Mouse (Mus musculus): ENCODE results near the gene Smim20. TPM values are rescaled to one million over a fixed set of nuclear protein-coding genes. Genes with fewer than 3 reads are reported as not detected.

Smim20 gene
- polyA plus RNA-seq, 1 experiment from 2014 or later = 30.9 TPM

DNA sequence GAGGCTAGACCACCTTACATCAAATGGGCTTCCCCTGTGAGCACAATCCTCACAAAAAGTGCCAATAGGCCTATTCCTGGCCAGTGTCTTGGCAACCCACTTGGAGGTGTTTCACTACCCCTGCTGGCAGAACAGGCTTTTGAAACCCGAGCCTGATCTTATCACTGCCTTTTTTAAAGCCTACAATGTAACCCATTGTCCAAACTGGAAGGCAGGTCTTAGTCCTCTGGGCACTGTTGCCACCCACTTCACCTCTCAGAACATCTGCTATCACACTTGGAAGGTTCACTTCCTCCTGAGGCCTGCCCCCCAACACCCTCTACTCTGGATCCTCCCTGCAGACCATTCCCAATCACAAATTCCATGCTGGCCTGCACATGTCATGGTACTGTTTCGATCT is 25.8 kb upstream of the Smim20 start:
- WGBS (ENCODE audit: insufficient replicate concordance) = 42% methylated on average over 2 of the region's 2 CpGs
- no peak overlapping the region for H3K4me2 ChIP-seq (ENCODE audit: low read depth, low read length)
- H3K36me3 ChIP-seq (ENCODE audit: control insufficient read depth, insufficient read depth) = no peaks in the 10 kb centered on the region
- H3K27ac ChIP-seq (ENCODE audit: low read length) = no peak overlapping the region
- no peaks in the 10 kb centered on the region for H3K27me3 ChIP-seq (ENCODE audit: control insufficient read depth, insufficient read depth, low read depth, low read length)
- no peaks in the 10 kb centered on the region for H3K9me3 ChIP-seq (replicated peaks; ENCODE audit: control insufficient read depth, low read length)
- H3K4me3 ChIP-seq (ENCODE audit: low read depth, low read length) = no peak overlapping the region
- H3K9ac ChIP-seq (ENCODE audit: low read depth, low read length) = no peak overlapping the region
- no peaks in the 10 kb centered on the region for H3K4me1 ChIP-seq (ENCODE audit: control insufficient read depth, low read depth, low read length)
- ATAC-seq (ENCODE audit: low read depth) = no peak

DNA sequence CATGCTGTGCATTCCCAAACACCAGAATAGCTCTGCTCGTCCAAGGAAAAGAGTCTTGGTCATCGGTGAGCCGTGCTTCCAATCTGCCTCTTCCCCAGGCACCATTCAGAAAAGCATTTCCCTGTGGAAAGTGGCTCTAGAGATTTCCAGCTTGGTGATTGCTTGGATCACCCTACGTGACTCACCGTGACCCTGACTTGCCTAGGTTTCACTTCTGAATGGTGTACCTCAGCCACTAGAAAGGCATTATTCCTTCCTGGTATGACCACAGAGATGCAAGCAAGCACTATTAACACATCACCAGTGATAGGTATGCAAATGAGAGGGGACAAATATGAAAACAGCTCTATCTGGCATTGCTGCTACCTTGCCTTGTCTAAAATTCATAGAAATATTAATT is 24.9 kb upstream of the Smim20 start:
- 68% methylated on average over 5 of the region's 5 CpGs for WGBS (ENCODE audit: insufficient replicate concordance)
- H3K9ac ChIP-seq (ENCODE audit: low read depth, low read length) = no peak overlapping the region
- no peak overlapping the region for H3K4me2 ChIP-seq (ENCODE audit: low read depth, low read length)
- H3K27ac ChIP-seq (ENCODE audit: low read length) = no peak overlapping the region
- H3K9me3 ChIP-seq (replicated peaks; ENCODE audit: control insufficient read depth, low read length) = no peaks in the 10 kb centered on the region
- H3K27me3 ChIP-seq (ENCODE audit: control insufficient read depth, insufficient read depth, low read depth, low read length) = no peaks in the 10 kb centered on the region
- H3K4me1 ChIP-seq (ENCODE audit: control insufficient read depth, low read depth, low read length) = no peaks in the 10 kb centered on the region
- no peak overlapping the region for H3K4me3 ChIP-seq (ENCODE audit: low read depth, low read length)
- ATAC-seq (ENCODE audit: low read depth) = no peak
- no peaks in the 10 kb centered on the region for H3K36me3 ChIP-seq (ENCODE audit: control insufficient read depth, insufficient read depth)

DNA sequence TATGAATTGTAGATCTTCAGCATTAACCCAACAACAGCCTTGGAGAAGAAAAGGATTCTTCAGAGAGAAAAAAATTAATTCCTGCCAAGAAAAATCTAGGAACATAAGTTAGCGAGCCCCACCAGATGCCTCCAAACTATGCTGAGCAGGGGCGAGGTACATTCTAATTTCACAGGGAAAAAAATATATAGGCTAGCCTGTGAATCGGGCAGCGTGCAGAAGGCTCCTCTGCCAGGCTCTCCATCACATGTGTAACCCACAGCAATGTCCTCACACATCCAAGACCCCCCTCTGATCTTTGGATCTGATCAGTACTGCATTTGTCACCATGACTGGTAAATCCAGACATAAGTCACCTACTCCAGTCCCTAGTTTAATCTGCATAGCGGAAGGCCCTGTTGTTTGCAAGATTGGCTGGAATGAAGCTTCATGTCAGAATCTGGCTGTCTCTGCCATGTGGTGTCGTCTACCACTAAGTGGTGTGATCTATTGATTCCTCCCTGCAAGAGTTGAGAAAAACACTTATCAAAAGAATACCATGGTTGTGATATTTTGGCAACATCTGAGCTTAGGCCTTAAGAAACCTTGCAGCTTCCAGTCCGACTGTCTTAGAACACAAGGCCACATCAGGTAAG is 23.9 kb upstream of the Smim20 start:
- Histone ChIP-seq H3K36me3 (ENCODE audit: control insufficient read depth, insufficient read depth) (no peaks in the 10 kb centered on the region), H3K4me2 (ENCODE audit: low read depth, low read length) (no peak overlapping the region), H3K4me3 (ENCODE audit: low read depth, low read length) (no peak overlapping the region), H3K27ac (ENCODE audit: low read length) (no peak overlapping the region), H3K9ac (ENCODE audit: low read depth, low read length) (no peak overlapping the region), H3K27me3 (ENCODE audit: control insufficient read depth, insufficient read depth, low read depth, low read length) (no peaks in the 10 kb centered on the region), H3K9me3 (replicated peaks; ENCODE audit: control insufficient read depth, low read length) (no peaks in the 10 kb centered on the region), H3K4me1 (ENCODE audit: control insufficient read depth, low read depth, low read length) (no peaks in the 10 kb centered on the region)
- ATAC-seq (ENCODE audit: low read depth) = no peak
- WGBS (ENCODE audit: insufficient replicate concordance) = 65% methylated on average over 7 of the region's 7 CpGs

DNA sequence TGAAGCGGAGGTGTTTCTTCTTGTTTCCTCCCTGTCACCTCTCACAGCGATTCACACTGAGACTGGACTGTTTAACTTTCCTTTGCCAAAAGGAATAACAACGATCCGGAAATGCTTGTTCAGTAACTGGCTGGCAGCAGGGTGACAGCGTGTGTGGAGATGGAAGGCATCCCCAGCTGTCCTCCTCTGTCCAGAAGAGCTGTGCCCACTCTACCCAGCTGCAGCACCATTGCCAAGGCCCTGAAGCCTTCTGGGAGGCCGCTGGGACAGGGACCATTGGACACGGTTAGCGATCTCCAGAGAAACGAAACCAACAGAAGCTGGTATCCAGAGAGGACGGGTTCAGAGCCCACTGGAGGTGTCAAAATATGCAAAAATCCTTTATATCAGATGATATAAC is 22.9 kb upstream of the Smim20 start:
- no peak overlapping the region for H3K27ac ChIP-seq (ENCODE audit: low read length)
- ATAC-seq (ENCODE audit: low read depth) = no peak
- no peaks in the 10 kb centered on the region for H3K9me3 ChIP-seq (replicated peaks; ENCODE audit: control insufficient read depth, low read length)
- H3K36me3 ChIP-seq (ENCODE audit: control insufficient read depth, insufficient read depth) = no peaks in the 10 kb centered on the region
- WGBS (ENCODE audit: insufficient replicate concordance) = 59% methylated on average over 10 of the region's 10 CpGs
- H3K27me3 ChIP-seq (ENCODE audit: control insufficient read depth, insufficient read depth, low read depth, low read length) = no peaks in the 10 kb centered on the region
- H3K4me2 ChIP-seq (ENCODE audit: low read depth, low read length) = no peak overlapping the region
- H3K4me3 ChIP-seq (ENCODE audit: low read depth, low read length) = no peak overlapping the region
- H3K9ac ChIP-seq (ENCODE audit: low read depth, low read length) = no peak overlapping the region
- no peaks in the 10 kb centered on the region for H3K4me1 ChIP-seq (ENCODE audit: control insufficient read depth, low read depth, low read length)

DNA sequence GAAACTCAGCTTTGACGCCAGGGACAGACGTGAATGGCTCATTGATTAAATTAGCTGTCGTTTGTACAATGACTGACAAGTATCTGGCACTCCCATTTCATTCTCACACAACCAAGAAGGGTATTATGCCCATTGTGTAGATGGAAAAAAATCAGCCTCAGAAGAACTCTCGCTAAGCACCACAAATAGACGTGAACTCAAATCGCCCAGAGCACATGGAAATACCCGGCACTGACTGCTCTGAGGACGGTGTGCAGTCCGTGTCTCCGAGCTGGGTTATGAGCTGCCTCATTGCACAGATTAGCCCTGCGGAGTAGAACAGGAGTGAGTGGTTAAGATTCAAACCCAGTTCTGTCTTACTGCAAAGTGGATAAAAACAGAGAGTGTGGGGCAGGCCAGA is 18.4 kb upstream of the Smim20 start:
- 72% methylated on average over 11 of the region's 11 CpGs for WGBS (ENCODE audit: insufficient replicate concordance)

DNA sequence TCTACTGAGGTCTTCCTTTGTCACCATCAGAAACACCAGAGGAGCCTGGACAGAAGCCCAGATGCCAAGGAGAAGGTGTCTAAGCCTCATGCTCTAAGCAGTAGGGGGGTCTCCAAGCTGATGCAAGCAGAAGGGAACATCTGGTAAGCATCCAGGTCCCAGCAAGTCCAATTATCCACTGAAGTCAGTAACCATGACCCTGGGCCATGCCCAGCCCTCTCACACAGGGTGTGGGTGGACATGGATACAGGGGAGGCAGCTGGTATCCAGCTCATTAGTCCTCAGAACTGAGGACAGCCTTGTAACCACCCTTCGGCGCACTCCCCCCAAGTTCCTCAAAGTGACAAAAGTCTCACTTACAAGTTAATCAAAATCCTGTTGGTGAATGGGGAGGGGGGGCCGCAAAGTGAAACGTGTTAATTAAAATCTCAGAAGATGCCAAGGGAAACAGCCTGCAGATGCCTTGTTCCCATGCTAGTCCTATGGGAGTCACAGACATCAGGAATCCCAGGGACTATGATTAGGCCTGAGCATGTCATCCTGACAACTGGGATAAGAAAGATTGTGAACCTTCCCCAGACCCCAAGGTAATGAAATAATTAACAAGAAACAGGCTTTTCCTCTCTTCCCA is 17.3 kb upstream of the Smim20 start:
- H3K9ac ChIP-seq (ENCODE audit: low read depth, low read length) = no peak overlapping the region
- H3K4me3 ChIP-seq (ENCODE audit: low read depth, low read length) = no peak overlapping the region
- ATAC-seq (ENCODE audit: low read depth) = no peak
- 58% methylated on average over 4 of the region's 4 CpGs for WGBS (ENCODE audit: insufficient replicate concordance)
- no peak overlapping the region for H3K4me2 ChIP-seq (ENCODE audit: low read depth, low read length)
- H3K36me3 ChIP-seq (ENCODE audit: control insufficient read depth, insufficient read depth) = no peaks in the 10 kb centered on the region
- no peaks in the 10 kb centered on the region for H3K27me3 ChIP-seq (ENCODE audit: control insufficient read depth, insufficient read depth, low read depth, low read length)
- H3K9me3 ChIP-seq (replicated peaks; ENCODE audit: control insufficient read depth, low read length) = no peaks in the 10 kb centered on the region
- H3K4me1 ChIP-seq (ENCODE audit: control insufficient read depth, low read depth, low read length) = no peaks in the 10 kb centered on the region
- H3K27ac ChIP-seq (ENCODE audit: low read length) = no peak overlapping the region

More for the DNA sequence above, 18.4 kb upstream of the Smim20 start:
- Histone ChIP-seq H3K9ac (ENCODE audit: low read depth, low read length) (no peak overlapping the region), H3K36me3 (ENCODE audit: control insufficient read depth, insufficient read depth) (no peaks in the 10 kb centered on the region), H3K4me3 (ENCODE audit: low read depth, low read length) (no peak overlapping the region), H3K27me3 (ENCODE audit: control insufficient read depth, insufficient read depth, low read depth, low read length) (no peaks in the 10 kb centered on the region), H3K27ac (ENCODE audit: low read length) (no peak overlapping the region), H3K4me2 (ENCODE audit: low read depth, low read length) (no peak overlapping the region), H3K9me3 (replicated peaks; ENCODE audit: control insufficient read depth, low read length) (no peaks in the 10 kb centered on the region), H3K4me1 (ENCODE audit: control insufficient read depth, low read depth, low read length) (no peaks in the 10 kb centered on the region)
- ATAC-seq (ENCODE audit: low read depth) = no peak

DNA sequence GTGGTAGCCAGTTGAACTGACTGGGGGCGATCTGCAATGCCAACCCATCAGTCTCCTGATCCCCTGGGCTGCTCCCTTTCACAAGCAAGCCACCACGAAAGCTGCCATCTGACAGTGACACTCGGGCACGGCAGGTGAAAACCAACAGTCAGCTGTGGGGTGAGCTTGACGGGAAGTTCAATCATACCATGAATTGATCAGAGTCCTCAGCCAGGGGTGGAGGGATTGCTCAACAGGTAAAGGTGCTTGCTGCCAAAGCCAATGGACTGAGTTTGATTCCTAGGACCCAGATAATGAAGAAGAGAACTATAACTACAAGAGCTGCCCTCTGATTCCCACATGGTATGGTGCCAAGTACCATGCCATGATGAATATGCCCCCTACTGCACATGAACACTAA is 12.7 kb upstream of the Smim20 start:
- Histone ChIP-seq H3K27me3 (ENCODE audit: control insufficient read depth, insufficient read depth, low read depth, low read length) (peaks cover 18% of the 10 kb centered on the region), H3K4me1 (ENCODE audit: control insufficient read depth, low read depth, low read length) (no peaks in the 10 kb centered on the region), H3K36me3 (ENCODE audit: control insufficient read depth, insufficient read depth) (no peaks in the 10 kb centered on the region), H3K9ac (ENCODE audit: low read depth, low read length) (no peak overlapping the region), H3K27ac (ENCODE audit: low read length) (no peak overlapping the region), H3K4me3 (ENCODE audit: low read depth, low read length) (no peak overlapping the region), H3K9me3 (replicated peaks; ENCODE audit: control insufficient read depth, low read length) (no peaks in the 10 kb centered on the region), H3K4me2 (ENCODE audit: low read depth, low read length) (no peak overlapping the region)
- ATAC-seq (ENCODE audit: low read depth) = no peak
- 51% methylated on average over 5 of the region's 5 CpGs for whole genome bisulfite sequencing (ENCODE audit: insufficient replicate concordance)

DNA sequence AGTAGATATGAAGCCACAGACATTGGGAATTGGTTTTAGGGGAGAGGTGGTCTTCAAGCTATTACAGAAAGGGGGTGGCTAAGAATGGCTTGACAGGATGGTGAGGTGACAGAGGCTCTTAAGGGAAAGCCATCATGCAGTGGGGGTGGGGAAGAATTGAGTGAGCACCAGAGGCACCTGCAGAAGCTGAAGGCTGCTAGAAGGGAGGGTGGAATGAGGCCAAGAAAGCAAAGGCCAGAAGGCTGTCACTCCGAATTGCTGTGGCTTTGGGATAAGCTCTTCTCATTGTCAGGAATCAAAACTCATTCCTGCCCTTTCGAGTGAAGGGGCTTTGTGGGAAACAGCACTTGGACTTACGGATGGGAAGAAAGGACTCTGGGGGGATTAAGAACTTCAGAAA is 12.1 kb upstream of the Smim20 start:
- H3K4me3 ChIP-seq (ENCODE audit: low read depth, low read length) = no peak overlapping the region
- H3K36me3 ChIP-seq (ENCODE audit: control insufficient read depth, insufficient read depth) = no peaks in the 10 kb centered on the region
- WGBS (ENCODE audit: insufficient replicate concordance) = 60% methylated on average over 3 of the region's 3 CpGs
- H3K9ac ChIP-seq (ENCODE audit: low read depth, low read length) = no peak overlapping the region
- peaks cover 18% of the 10 kb centered on the region for H3K27me3 ChIP-seq (ENCODE audit: control insufficient read depth, insufficient read depth, low read depth, low read length)
- H3K9me3 ChIP-seq (replicated peaks; ENCODE audit: control insufficient read depth, low read length) = no peaks in the 10 kb centered on the region
- no peak for ATAC-seq (ENCODE audit: low read depth)
- no peak overlapping the region for H3K4me2 ChIP-seq (ENCODE audit: low read depth, low read length)
- H3K4me1 ChIP-seq (ENCODE audit: control insufficient read depth, low read depth, low read length) = no peaks in the 10 kb centered on the region
- no peak overlapping the region for H3K27ac ChIP-seq (ENCODE audit: low read length)

DNA sequence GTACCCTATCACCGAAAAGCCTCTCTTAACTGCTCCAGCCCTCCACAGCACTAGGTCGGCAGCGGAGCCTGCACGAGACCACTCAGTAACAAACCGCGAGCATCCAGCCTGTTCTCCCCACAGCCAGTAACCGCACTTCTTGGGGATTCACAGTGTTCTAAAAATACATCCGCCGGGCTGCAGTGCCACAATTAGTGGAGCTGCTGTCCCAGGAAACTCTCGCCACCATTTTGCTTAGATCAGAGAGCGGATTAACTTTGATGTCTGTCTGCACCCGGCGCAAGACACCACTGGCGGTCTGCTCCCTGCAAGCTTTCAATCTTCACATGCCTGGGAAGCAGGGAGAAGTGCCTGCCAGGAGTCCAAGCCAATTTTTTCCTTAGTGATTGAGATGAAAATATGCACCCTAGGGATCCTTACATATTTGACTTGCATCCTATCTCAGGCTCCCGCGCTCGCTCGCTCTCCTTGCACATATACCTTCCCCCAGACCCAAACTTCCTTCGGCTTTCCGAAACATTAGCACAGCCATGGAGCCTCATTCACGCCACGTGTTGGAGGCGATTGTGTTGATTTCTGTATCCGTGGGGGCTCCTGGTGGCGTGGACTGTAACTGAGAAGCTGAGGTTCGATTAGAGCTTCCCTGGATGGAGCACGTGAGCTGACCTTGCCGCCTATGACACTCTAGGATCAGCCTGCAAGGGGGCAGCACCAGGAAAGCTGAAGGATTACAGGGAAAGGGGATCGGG is 8.7 kb upstream of the Smim20 start:
- peak overlapping the region; percentile 25 for H3K4me2 ChIP-seq (ENCODE audit: low read depth, low read length)
- WGBS (ENCODE audit: insufficient replicate concordance) = 4% methylated on average over 29 of the region's 29 CpGs
- H3K9ac ChIP-seq (ENCODE audit: low read depth, low read length) = no peak overlapping the region
- no peak for ATAC-seq (ENCODE audit: low read depth)
- no peaks in the 10 kb centered on the region for H3K4me1 ChIP-seq (ENCODE audit: control insufficient read depth, low read depth, low read length)
- no peak overlapping the region for H3K27ac ChIP-seq (ENCODE audit: low read length)
- no peaks in the 10 kb centered on the region for H3K9me3 ChIP-seq (replicated peaks; ENCODE audit: control insufficient read depth, low read length)
- H3K27me3 ChIP-seq (ENCODE audit: control insufficient read depth, insufficient read depth, low read depth, low read length) = peaks cover 18% of the 10 kb centered on the region
- H3K4me3 ChIP-seq (ENCODE audit: low read depth, low read length) = peak overlapping the region; percentile 25
- H3K36me3 ChIP-seq (ENCODE audit: control insufficient read depth, insufficient read depth) = no peaks in the 10 kb centered on the region

Data from liver, embryonic 16.5 days (tissue).